Mouse (Mus musculus): ENCODE data around the gene Pex1.
"Not testable (repeated sequence)": the region's sequence is repeated elsewhere in the genome, so short reads cannot be mapped to it uniquely, and the experiment has no call there.

GRCm38 (mm10) chr5:3652903-3653575 lies 57.2 kb downstream of the Pex1 start:
- not testable (repeated sequence) for TF ChIP-seq CTCF, EP300 (IDR thresholded peaks at IDR 0.05; ENCODE audit: low read depth)
